Mouse (Mus musculus) testis, adult 2 months (tissue): ENCODE data around the gene Rbx1. TPM values are rescaled to one million over a fixed set of nuclear protein-coding genes. Genes with fewer than 3 reads are reported as not detected.

Source experiments
- H3K27ac ChIP-seq: fragments of 200-500 bp; 2 replicates; pipeline ENCODE4 v1.5.1; 2012; ENCODE audit warnings: low read depth, low read length; ENCODE audit not compliant: control insufficient read depth, insufficient read depth
- H3K27me3 ChIP-seq: fragments of 200-500 bp; 2 replicates; pipeline ENCODE4 v1.6.1; 2012; ENCODE audit warnings: mild to moderate bottlenecking, low read length, moderate library complexity; ENCODE audit not compliant: control insufficient read depth, insufficient read depth
- H3K36me3 ChIP-seq: fragments of 200-500 bp; 2 replicates; pipeline ENCODE4 v1.6.1; 2012; ENCODE audit warnings: mild to moderate bottlenecking, low read length; ENCODE audit not compliant: control insufficient read depth, insufficient read depth
- H3K4me1 ChIP-seq: fragments of 200-500 bp; 2 replicates; pipeline ENCODE4 v1.6.1; 2012; ENCODE audit warnings: low read length; ENCODE audit not compliant: control insufficient read depth, insufficient read depth
- H3K4me3 ChIP-seq: fragments of 200-500 bp; 2 replicates; pipeline ENCODE4 v1.5.1; 2012; ENCODE audit warnings: low read depth, mild to moderate bottlenecking, low read length, moderate library complexity, mixed read lengths; ENCODE audit not compliant: control insufficient read depth
- CTCF ChIP-seq: fragments of 200-500 bp; IDR thresholded peaks from 2 replicates; pipeline ENCODE4 v1.5.1; 2012; ENCODE audit warnings: low read depth, mild to moderate bottlenecking, inconsistent platforms, low read length, moderate library complexity; ENCODE audit not compliant: control insufficient read depth, insufficient read depth, insufficient replicate concordance
- POLR2A ChIP-seq: fragments of 200-500 bp; IDR thresholded peaks from 2 replicates; pipeline ENCODE4 v1.6.1; 2012; ENCODE audit warnings: low read depth, mild to moderate bottlenecking, inconsistent platforms, low read length, moderate library complexity; ENCODE audit not compliant: control insufficient read depth
- polyA plus RNA-seq: library from polyadenylated mRNA; depleted of rRNA; stranded (reverse); fragments of >200 nt; gene quantifications from 2 replicates; pipeline ENCODE4 v1.2.3, GENCODE M21; 2012

The Rbx1 gene
- polyA plus RNA-seq, 1 experiment: 51.1 TPM

DNA sequence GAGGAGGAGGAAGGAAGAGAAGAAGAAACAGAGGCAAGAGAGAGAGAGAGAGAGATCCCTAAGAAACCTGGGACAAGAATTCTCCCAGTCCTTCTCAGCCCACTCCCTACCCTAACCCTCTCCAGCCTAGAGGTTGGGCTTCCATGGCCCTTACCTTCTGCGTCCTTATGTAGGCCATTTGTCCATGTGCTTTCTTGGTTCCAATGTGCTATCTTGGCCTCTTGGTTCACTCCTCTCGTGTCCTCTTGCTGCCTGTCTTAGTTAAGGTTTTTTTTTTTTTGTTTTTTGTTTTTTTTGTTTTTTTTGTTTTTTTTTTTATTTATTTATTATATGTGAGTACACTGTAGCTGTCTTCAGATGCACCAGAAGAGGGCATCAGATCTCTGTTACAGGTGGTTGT lies 16.9 kb downstream of the Rbx1 start:
- Histone ChIP-seq H3K27me3 (no peaks in the 10 kb centered on the region), H3K4me3 (no peak overlapping the region), H3K36me3 (no peaks in the 10 kb centered on the region), H3K4me1 (peaks cover 9% of the 10 kb centered on the region), H3K27ac (no peak overlapping the region)
- TF ChIP-seq CTCF (no peak), POLR2A (no peak)

DNA sequence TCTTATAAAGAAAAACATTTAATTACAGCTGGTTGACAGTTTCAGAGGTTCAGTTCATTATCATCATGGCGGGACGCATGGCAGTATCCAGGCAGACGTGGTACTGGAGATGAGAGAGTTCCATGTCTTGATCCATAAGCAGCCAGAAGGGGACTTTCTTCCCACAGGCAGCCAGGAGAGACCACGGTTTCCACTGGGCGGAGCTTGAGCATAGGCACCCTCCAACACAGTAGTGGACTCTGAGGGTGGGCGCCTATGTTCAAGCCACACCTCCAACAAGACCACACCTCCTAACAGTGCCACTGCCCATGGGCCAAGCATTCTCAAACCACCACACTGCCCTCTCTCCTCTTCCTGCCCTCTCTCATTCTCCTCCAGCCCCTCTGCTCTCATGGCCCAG lies 17.6 kb downstream of the Rbx1 start:
- no peak overlapping the region for H3K4me3 ChIP-seq
- TF ChIP-seq CTCF (no peak), POLR2A (no peak)
- H3K4me1 ChIP-seq: peaks cover 9% of the 10 kb centered on the region
- H3K27me3 ChIP-seq: no peaks in the 10 kb centered on the region
- no peak overlapping the region for H3K27ac ChIP-seq
- no peaks in the 10 kb centered on the region for H3K36me3 ChIP-seq

DNA sequence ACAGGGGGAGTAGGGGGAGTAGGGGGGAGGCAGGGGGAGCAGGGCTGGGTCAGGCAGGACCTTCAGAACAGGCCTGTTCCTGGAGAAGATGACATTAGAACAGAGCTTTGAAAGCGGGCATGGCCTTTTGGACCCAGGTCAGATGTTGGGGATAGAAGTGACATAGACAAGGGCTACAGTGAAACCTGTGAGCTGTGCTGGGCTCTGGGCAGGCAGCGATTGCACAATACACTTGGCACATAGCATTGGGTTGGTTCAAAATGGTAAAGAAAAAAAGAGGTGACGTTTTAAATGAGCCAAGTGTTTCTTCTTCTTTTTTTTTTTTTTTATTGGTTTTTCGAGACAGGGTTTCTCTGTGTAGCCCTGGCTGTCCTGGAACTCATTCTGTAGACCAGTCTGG lies 19.4 kb downstream of the Rbx1 start:
- Histone ChIP-seq H3K27ac (no peak overlapping the region), H3K4me1 (peaks cover 7% of the 10 kb centered on the region), H3K36me3 (no peaks in the 10 kb centered on the region), H3K27me3 (no peaks in the 10 kb centered on the region), H3K4me3 (no peak overlapping the region)
- TF ChIP-seq CTCF: no peak
- no peak for TF ChIP-seq POLR2A

- H3K4me3 ChIP-seq: no peak overlapping the region
- no peaks in the 10 kb centered on the region for H3K36me3 ChIP-seq
- H3K4me1 ChIP-seq: no peaks in the 10 kb centered on the region
- H3K27me3 ChIP-seq: no peaks in the 10 kb centered on the region
- H3K27ac ChIP-seq: no peak overlapping the region
- TF ChIP-seq CTCF: no peak
- TF ChIP-seq POLR2A: no peak
Observed at GRCm38 (mm10) chr15:81503466-81503865, 37.4 kb downstream of the Rbx1 start.

DNA sequence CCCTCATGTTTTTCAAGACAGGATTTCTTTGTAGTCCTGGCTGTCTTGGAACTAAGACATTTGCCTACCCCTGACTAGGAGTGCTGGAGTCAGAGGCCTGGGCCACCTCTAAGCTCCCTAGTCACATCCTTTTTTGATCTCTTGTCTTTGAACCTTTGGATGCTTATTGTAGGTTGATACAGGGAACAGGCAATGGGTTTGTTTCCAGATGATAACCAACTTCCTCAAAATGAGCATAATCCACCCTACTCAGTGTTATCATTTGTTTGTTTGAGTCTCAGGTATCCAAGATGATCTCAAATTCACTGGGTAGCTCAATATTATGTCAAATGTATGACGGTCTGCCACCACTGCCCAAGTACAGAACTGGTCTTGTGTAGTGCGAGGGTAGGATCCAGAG lies 37.9 kb downstream of the Rbx1 start:
- Histone ChIP-seq H3K4me1 (no peaks in the 10 kb centered on the region), H3K4me3 (no peak overlapping the region), H3K27me3 (no peaks in the 10 kb centered on the region), H3K36me3 (no peaks in the 10 kb centered on the region), H3K27ac (no peak overlapping the region)
- TF ChIP-seq CTCF: no peak
- TF ChIP-seq POLR2A: no peak

DNA sequence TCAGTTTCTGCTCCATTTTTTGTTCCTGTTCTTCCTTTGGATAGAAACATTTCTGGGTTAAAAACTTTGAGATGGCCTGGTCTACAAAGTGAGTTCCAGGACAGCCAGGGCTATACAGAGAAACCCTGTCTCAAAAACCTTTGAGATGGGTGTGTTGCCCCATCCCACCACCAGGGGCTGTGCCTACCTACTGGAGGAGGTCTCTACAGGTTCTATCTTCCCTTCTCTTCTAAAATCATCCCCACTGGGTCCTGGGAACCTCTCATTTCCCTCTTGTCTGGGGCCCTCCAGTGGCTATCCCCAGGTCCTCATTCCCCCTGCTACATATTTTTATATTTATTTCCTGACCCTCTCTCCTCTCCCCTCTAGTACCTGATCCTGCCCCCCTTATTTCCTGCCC lies 41.1 kb downstream of the Rbx1 start:
- Histone ChIP-seq H3K27ac (no peak overlapping the region), H3K36me3 (no peaks in the 10 kb centered on the region), H3K4me1 (peaks cover 7% of the 10 kb centered on the region), H3K27me3 (no peaks in the 10 kb centered on the region), H3K4me3 (no peak overlapping the region)
- no peak for TF ChIP-seq POLR2A
- peak; percentile 31; the same call in 1 of the 2 replicates for TF ChIP-seq CTCF

GRCm38 (mm10) chr15:81510621-81511020 lies 44.5 kb downstream of the Rbx1 start:
- peaks cover 7% of the 10 kb centered on the region for H3K4me1 ChIP-seq
- H3K27ac ChIP-seq: no peak overlapping the region
- TF ChIP-seq CTCF: no peak
- TF ChIP-seq POLR2A: no peak
- H3K4me3 ChIP-seq: no peak overlapping the region
- no peaks in the 10 kb centered on the region for H3K36me3 ChIP-seq
- H3K27me3 ChIP-seq: no peaks in the 10 kb centered on the region

- peak overlapping the region; percentile 43 for H3K4me3 ChIP-seq
- 0 out of 2 replicates have a peak overlapping the region, but pooled peaks have one; percentile 63 for H3K27ac ChIP-seq
- peaks cover 7% of the 10 kb centered on the region for H3K4me1 ChIP-seq
- TF ChIP-seq POLR2A (no peak), CTCF (no peak)
- no peaks in the 10 kb centered on the region for H3K36me3 ChIP-seq
- no peaks in the 10 kb centered on the region for H3K27me3 ChIP-seq
Observed at GRCm38 (mm10) chr15:81511601-81512261, 45.6 kb downstream of the Rbx1 start.
